Mouse (Mus musculus): Measurements from ENCODE around the gene Ap2a2. TPM values are rescaled to one million over a fixed set of nuclear protein-coding genes. Genes with fewer than 3 reads are reported as not detected.
"Not testable (repeated sequence)": the region's sequence is repeated elsewhere in the genome, so short reads cannot be mapped to it uniquely, and the experiment has no call there.

Gene Ap2a2
- polyA plus RNA-seq, 1 experiment from 2014 or later, result 33.8 TPM

DNA sequence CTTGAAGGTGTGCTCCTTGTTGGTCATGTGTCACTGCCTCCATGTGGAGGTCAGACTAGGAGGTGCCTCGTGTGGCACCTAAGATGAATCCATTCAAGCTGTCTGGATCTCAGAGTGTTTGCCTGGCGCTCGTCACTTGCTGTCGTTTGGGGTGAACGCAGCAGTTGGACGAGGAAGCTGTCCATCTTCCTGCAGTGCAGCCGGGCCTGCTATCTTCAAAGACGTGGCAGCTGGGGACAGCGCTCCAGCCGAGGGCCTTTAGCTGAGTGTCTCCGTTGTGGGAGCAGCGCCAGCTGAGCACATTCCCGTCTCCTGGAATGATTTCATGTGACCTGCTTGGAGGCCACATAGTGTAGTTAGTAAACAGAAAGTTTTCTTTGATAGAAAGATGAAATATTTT lies 50.8 kb downstream of the Ap2a2 start:
- no peak for DNase-seq
- no peak overlapping the region for H3K4me2 ChIP-seq (ENCODE audit: low read depth, low read length)
- no peak for ATAC-seq
- no peak overlapping the region for H3K4me3 ChIP-seq (ENCODE audit: low read depth, low read length)
- 75% methylated on average over 13 of the region's 13 CpGs for WGBS (ENCODE audit: insufficient replicate concordance)
- peaks cover 23% of the 10 kb centered on the region for H3K4me1 ChIP-seq (ENCODE audit: insufficient read depth)
- no peak overlapping the region for H3K27ac ChIP-seq (ENCODE audit: low read depth)
- H3K9me3 ChIP-seq (ENCODE audit: low read length), result no peaks in the 10 kb centered on the region
- H3K27me3 ChIP-seq (ENCODE audit: insufficient read depth, low read length), result no peaks in the 10 kb centered on the region
- no peak overlapping the region for H3K9ac ChIP-seq (replicated peaks)
- peaks cover 88% of the 10 kb centered on the region for H3K36me3 ChIP-seq (replicated peaks; ENCODE audit: insufficient read depth, low read length)
- no peak for TF ChIP-seq EP300 (IDR thresholded peaks at IDR 0.05; ENCODE audit: low read depth)

DNA sequence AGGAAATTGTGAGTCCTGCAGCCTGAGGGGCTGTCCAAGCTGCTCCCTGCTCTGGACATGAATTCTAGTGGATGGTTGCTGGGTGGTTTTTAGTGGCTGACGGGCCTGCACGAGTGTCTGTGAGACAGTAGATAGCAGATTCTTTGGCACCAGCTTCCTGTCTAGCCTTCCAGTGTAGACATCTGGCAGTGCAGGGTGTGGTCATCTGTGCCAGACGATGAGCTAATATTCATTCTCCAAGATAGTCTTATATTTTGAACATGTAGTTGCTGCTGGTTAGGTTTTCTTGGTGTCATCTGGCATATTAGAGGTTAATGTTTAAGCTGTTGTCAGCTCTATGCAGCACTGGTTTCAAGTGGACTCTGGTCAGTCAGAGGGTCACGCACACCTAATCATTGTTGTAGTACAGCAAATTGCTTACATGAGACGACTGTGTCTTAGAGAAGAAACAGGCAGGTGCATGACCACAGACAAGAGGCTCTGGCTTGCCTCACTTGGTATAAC lies 52.4 kb downstream of the Ap2a2 start:
- peak; percentile 95 for ATAC-seq
- TF ChIP-seq CTCF (IDR thresholded peaks at IDR 0.05; ENCODE audit: low read depth) (no peak), EP300 (IDR thresholded peaks at IDR 0.05; ENCODE audit: low read depth) (peak; percentile 81)

GRCm38 (mm10) chr7:141624214-141624613 lies 62.2 kb downstream of the Ap2a2 start:
- Histone ChIP-seq H3K4me3 (ENCODE audit: low read depth, low read length) (no peak overlapping the region), H3K4me2 (ENCODE audit: low read depth, low read length) (no peak overlapping the region), H3K27ac (ENCODE audit: low read depth) (0 out of 2 replicates have a peak overlapping the region, but pooled peaks have one; percentile 64), H3K9ac (replicated peaks) (no peak overlapping the region), H3K27me3 (ENCODE audit: insufficient read depth, low read length) (no peaks in the 10 kb centered on the region), H3K9me3 (ENCODE audit: low read length) (no peaks in the 10 kb centered on the region), H3K36me3 (replicated peaks; ENCODE audit: insufficient read depth, low read length) (peaks cover 83% of the 10 kb centered on the region), H3K4me1 (ENCODE audit: insufficient read depth) (peaks cover 8% of the 10 kb centered on the region; the same call in 1 of the 2 replicates)
- ATAC-seq (no peak; the same call in 1 of the 2 replicates), DNase-seq (no peak)
- 81% methylated on average over 2 of the region's 2 CpGs for WGBS (ENCODE audit: insufficient replicate concordance)
- TF ChIP-seq CTCF (IDR thresholded peaks at IDR 0.05; ENCODE audit: low read depth), result peak; percentile 56
- no peak for TF ChIP-seq EP300 (IDR thresholded peaks at IDR 0.05; ENCODE audit: low read depth)

More for the DNA sequence above, 52.4 kb downstream of the Ap2a2 start:
- peak overlapping the region; percentile 21 for H3K9ac ChIP-seq (replicated peaks)
- H3K4me2 ChIP-seq (ENCODE audit: low read depth, low read length), result peak overlapping the region; percentile 34
- peaks cover 23% of the 10 kb centered on the region for H3K4me1 ChIP-seq (ENCODE audit: insufficient read depth)
- H3K27ac ChIP-seq (ENCODE audit: low read depth), result peak overlapping the region; percentile 59
- 32% methylated on average over 5 of the region's 5 CpGs for WGBS (ENCODE audit: insufficient replicate concordance)
- H3K9me3 ChIP-seq (ENCODE audit: low read length), result no peaks in the 10 kb centered on the region
- H3K4me3 ChIP-seq (ENCODE audit: low read depth, low read length), result no peak overlapping the region
- peak; percentile 52 for DNase-seq
- peaks cover 87% of the 10 kb centered on the region for H3K36me3 ChIP-seq (replicated peaks; ENCODE audit: insufficient read depth, low read length)
- H3K27me3 ChIP-seq (ENCODE audit: insufficient read depth, low read length), result no peaks in the 10 kb centered on the region

DNA sequence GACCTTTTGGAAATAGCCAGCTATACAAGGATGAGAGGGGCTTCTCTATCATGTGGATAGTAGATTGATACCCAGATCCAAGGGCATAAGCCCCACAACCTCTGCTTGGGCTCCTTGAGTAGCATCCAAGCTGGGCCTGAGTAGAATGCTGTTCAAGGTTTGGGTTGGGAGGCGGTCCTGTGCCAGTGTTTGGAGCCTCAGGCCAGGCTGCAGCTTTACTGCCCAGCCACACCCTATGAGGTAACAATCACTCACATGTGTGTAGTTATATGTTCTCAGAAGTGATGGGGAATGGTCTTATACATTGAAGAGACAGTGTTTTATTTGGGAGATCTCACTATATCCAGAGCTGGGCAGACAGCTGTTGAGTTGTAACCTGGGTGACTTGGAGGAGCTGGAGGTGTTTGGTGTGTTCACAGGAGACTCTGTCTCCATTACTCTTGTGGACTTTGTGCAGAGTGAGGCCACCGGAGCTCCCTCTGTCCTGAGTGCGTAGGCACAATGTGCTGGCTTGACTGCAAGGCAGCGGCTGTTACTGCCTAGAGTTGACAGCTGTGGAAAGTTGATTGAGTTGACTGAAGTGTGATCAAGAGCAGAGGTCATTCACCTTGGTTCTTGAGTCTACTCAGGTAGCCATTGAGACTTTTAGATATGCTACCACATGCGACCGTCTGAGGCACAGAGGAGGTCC lies 63.3 kb downstream of the Ap2a2 start:
- Histone ChIP-seq H3K9me3 (ENCODE audit: low read length) (no peaks in the 10 kb centered on the region), H3K4me3 (ENCODE audit: low read depth, low read length) (no peak overlapping the region), H3K27me3 (ENCODE audit: insufficient read depth, low read length) (no peaks in the 10 kb centered on the region), H3K4me1 (ENCODE audit: insufficient read depth) (peaks cover 8% of the 10 kb centered on the region; the same call in 1 of the 2 replicates), H3K27ac (ENCODE audit: low read depth) (peak overlapping the region; percentile 64), H3K36me3 (replicated peaks; ENCODE audit: insufficient read depth, low read length) (peaks cover 87% of the 10 kb centered on the region), H3K9ac (replicated peaks) (no peak overlapping the region), H3K4me2 (ENCODE audit: low read depth, low read length) (no peak overlapping the region)
- DNase-seq (no peak), ATAC-seq (peak; percentile 39; the same call in 1 of the 2 replicates)
- WGBS (ENCODE audit: insufficient replicate concordance), result 78% methylated on average over 6 of the region's 6 CpGs
- no peak for TF ChIP-seq CTCF (IDR thresholded peaks at IDR 0.05; ENCODE audit: low read depth)
- TF ChIP-seq EP300 (IDR thresholded peaks at IDR 0.05; ENCODE audit: low read depth), result no peak

GRCm38 (mm10) chr7:141628018-141628417 lies 66.0 kb downstream of the Ap2a2 start:
- TF ChIP-seq CTCF (IDR thresholded peaks at IDR 0.05; ENCODE audit: low read depth) (no peak), EP300 (IDR thresholded peaks at IDR 0.05; ENCODE audit: low read depth) (no peak)
- H3K4me1 ChIP-seq (ENCODE audit: insufficient read depth), result peaks cover 8% of the 10 kb centered on the region; the same call in 1 of the 2 replicates
- no peak overlapping the region for H3K4me2 ChIP-seq (ENCODE audit: low read depth, low read length)
- WGBS (ENCODE audit: insufficient replicate concordance), result 72% methylated on average over 2 of the region's 2 CpGs
- DNase-seq (no peak), ATAC-seq (peak; percentile 76)
- no peaks in the 10 kb centered on the region for H3K27me3 ChIP-seq (ENCODE audit: insufficient read depth, low read length)
- no peaks in the 10 kb centered on the region for H3K9me3 ChIP-seq (ENCODE audit: low read length)
- no peak overlapping the region for H3K9ac ChIP-seq (replicated peaks)
- no peak overlapping the region for H3K4me3 ChIP-seq (ENCODE audit: low read depth, low read length)
- H3K27ac ChIP-seq (ENCODE audit: low read depth), result 0 out of 2 replicates have a peak overlapping the region, but pooled peaks have one; percentile 8
- H3K36me3 ChIP-seq (replicated peaks; ENCODE audit: insufficient read depth, low read length), result peaks cover 87% of the 10 kb centered on the region

DNA sequence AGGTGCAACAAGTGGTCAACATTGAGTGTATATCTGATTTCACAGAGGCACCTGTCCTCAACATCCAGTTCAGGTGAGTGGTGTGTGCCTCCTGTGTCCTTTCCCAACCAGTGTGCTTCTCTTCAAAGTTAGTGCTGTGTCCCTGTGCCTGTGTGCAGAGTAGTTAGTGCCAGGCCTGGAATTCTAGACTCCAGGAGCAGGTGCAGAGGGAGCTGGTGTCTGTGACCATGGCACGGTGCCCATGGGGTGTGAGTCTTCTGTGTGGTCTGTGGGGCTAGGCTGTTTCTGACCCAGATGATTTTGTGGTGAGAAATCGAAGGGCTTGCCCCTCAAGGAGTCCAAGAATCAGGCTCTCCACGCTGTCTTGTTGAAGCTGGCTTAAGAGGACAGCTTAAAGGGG lies 67.3 kb downstream of the Ap2a2 start:
- ATAC-seq (no peak), DNase-seq (no peak)
- peaks cover 87% of the 10 kb centered on the region for H3K36me3 ChIP-seq (replicated peaks; ENCODE audit: insufficient read depth, low read length)
- H3K4me3 ChIP-seq (ENCODE audit: low read depth, low read length), result no peak overlapping the region
- no peak overlapping the region for H3K27ac ChIP-seq (ENCODE audit: low read depth)
- H3K9ac ChIP-seq (replicated peaks), result no peak overlapping the region
- TF ChIP-seq CTCF (IDR thresholded peaks at IDR 0.05; ENCODE audit: low read depth), result no peak
- TF ChIP-seq EP300 (IDR thresholded peaks at IDR 0.05; ENCODE audit: low read depth), result no peak
- no peaks in the 10 kb centered on the region for H3K9me3 ChIP-seq (ENCODE audit: low read length)
- H3K4me1 ChIP-seq (ENCODE audit: insufficient read depth), result peaks cover 8% of the 10 kb centered on the region; the same call in 1 of the 2 replicates
- 92% methylated on average over 3 of the region's 3 CpGs for WGBS (ENCODE audit: insufficient replicate concordance)
- H3K4me2 ChIP-seq (ENCODE audit: low read depth, low read length), result no peak overlapping the region
- no peaks in the 10 kb centered on the region for H3K27me3 ChIP-seq (ENCODE audit: insufficient read depth, low read length)

DNA sequence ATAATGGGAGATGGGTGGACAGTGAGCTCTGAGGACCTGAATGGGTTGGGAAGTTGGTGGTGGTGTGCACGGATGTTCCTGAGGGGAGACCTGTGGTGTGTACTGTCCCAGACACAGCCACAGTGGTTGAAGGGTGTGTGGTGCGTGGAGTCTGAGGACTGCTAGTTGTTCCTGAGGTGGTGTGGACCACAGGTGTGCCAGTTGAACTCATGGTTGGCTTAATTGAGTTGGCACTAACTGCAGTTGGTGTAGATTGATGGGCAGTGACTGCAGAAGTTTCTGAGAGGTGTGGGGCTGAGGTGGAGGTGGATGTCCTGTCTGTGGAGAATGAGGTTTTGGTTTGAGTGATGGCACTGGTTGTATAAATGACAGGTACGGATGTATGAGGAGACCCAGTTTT lies 76.1 kb downstream of the Ap2a2 start:
- H3K4me3 ChIP-seq (ENCODE audit: low read depth, low read length); DNase-seq; H3K9me3 ChIP-seq (ENCODE audit: low read length); H3K27ac ChIP-seq (ENCODE audit: low read depth); H3K4me2 ChIP-seq (ENCODE audit: low read depth, low read length); H3K9ac ChIP-seq (replicated peaks); H3K4me1 ChIP-seq (ENCODE audit: insufficient read depth); H3K27me3 ChIP-seq (ENCODE audit: insufficient read depth, low read length): not testable (repeated sequence)
- H3K36me3 ChIP-seq (replicated peaks; ENCODE audit: insufficient read depth, low read length), result peaks cover 13% of the 10 kb centered on the region
- ATAC-seq, result peak; percentile 26
- WGBS (ENCODE audit: insufficient replicate concordance), result 86% methylated on average over 1 of the region's 3 CpGs

GRCm38 (mm10) chr7:141638513-141639334 lies 76.8 kb downstream of the Ap2a2 start:
- peak; percentile 35 for ATAC-seq
- not testable (repeated sequence) for H3K9ac ChIP-seq (replicated peaks); DNase-seq; H3K4me2 ChIP-seq (ENCODE audit: low read depth, low read length); H3K36me3 ChIP-seq (replicated peaks; ENCODE audit: insufficient read depth, low read length); H3K27me3 ChIP-seq (ENCODE audit: insufficient read depth, low read length); H3K9me3 ChIP-seq (ENCODE audit: low read length); H3K4me3 ChIP-seq (ENCODE audit: low read depth, low read length); H3K27ac ChIP-seq (ENCODE audit: low read depth); H3K4me1 ChIP-seq (ENCODE audit: insufficient read depth)
- 88% methylated on average over 5 of the region's 8 CpGs for WGBS (ENCODE audit: insufficient replicate concordance)

Data from liver, postnatal 0 days (tissue).